Mouse (Mus musculus) frontal cortex, adult (tissue): ENCODE measurements around the gene Frmpd2.
"Not testable (repeated sequence)": the region's sequence is repeated elsewhere in the genome, so short reads cannot be mapped to it uniquely, and the experiment has no call there.

Experiments
- ATAC-seq: cut with Nextera tagmentation; 2 replicates; pipeline ENCODE4 v1.9.2; 2017; ENCODE audit warnings: mild to moderate bottlenecking, moderate library complexity, mixed read lengths; ENCODE audit not compliant: low TSS enrichment

Frmpd2 gene

DNA sequence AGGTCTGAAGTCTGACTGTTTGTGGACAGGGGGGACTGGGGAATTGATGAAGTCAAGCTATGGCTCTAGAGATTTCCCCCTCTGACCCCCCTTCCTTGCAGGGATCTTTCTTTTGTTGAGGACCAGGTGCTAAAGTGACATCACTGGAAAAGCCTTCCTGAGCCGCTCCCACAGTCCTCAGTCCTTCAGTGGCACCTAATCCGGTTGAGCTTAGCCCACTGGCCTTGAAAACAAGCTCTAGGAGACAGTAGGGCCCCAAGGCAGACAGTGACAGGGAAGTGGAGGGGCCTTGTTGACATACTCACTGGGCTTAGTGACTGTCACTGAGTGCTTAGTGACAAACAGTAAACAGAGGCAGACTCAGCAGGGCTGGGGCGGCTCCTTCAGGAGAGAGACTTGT, at the start of gene Frmpd2:
Frmpd2 (plus strand) TSS at position 366 of the 400 bp plus-strand sequence.
- no peak for ATAC-seq

DNA sequence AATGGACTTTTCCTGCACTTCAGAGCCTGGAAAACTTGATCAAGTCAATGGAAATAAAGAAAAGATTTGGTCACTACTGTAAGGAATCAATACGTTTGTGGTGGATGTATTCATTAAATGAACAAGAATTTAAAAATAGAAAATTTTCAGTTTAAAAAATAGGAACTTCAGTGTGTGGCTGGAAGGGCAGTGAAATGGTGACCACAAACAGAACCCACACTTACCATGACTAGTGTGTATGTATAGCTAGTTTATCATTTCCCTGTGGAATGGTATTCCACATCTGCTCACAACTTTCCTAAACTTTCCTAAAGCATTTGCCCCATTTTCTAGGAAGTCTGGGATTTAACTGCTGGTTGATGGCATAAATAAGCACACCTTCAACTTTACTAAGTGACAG, 48.5 kb upstream of the Frmpd2 start:
- ATAC-seq: no peak

DNA sequence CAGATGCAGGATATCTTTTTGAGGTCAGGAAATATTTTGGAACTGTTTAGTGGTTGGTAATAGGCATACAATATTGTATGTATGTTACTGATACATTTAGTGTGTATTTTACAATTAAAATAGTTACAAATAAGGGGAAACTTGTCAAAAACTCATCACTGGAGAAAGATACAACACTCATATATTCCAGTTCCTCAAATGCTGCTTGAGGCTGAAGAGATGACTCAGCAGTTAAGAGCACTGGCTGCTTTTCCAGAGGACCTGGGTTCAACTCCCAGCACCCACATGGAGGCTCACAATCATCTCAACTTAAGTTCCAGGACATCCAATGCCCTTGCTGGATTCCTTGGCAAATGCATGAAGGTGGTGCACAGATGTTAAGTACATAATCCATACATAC, 47.4 kb upstream of the Frmpd2 start:
- no peak for ATAC-seq

DNA sequence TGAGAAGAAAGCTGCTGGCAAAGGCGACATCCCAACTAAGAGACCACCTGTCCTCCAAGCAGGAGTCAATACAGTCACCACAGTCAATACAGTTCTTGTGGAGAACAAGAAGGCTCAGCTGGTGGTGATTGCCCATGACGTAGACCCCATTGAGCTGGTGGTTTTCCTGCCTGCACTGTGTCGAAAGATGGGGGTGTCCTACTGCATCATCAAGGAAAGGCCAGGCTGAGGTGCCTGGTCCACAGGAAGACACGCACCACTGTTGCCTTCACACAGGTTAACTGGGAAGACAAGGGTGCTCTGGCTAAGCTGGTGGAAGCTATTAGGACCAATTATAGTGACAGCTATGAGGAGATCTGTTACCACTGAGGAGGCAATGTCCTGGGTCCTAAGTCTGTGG, 39.0 kb upstream of the Frmpd2 start:
- ATAC-seq: not testable (repeated sequence)

DNA sequence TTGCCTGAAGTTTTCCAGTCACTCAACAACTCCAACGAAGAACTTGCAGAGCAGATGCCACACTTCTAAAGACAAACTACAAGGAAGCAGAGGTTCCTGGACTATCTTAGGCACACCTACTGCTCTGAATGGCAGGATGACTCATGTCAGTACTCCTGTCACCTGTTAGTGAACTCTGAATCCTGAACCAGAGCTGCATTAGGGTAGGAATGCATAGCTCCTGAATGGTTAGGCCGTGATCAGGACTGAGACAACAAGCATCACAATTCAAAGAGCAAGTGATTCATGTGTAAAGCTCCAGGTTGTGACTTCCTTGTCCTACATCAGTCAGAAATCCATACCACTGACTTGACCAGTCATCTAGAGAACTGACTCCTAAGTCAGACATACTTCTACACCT, 27.7 kb upstream of the Frmpd2 start:
- ATAC-seq: no peak

DNA sequence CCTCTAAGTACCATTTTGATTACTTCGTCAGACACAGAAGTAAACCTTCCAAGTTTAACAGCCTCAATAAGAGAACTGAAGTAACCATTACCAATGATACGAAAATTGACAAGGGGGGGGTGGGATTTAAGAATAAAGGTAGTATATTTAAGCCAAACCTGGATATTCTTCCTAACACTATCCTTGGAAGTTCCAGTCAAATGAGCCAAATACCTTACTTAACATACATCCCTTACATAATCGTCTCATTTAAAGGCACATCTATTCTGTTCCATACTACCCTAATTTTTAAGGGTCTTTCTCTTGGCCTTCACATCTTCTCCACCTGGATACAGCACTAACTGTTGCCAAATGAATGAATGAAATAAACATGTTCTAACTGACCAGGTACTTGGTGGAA, 25.5 kb upstream of the Frmpd2 start:
- no peak for ATAC-seq

DNA sequence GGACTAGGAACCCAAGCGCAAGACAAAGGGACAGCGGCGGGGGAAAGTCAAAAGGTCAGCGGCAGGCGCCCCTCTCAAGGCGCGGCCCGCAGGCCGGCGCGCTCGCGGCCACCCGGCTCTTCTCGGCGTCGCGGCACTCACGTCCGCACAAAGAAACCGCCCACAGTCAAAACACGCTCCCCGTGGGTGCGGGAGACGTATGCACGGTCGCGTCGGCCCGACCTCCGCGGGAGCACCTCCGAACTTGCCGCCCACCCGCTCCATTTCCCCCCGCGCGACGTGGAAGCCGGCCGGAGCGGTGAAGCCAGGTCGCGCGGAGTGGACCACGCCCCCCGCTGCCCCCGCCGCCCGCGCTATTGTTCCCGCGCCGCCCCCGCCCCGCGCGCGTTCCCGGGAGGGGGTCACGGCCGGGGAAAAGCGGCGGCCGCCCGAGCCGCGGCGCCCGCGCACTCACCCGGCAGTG, 24.9 kb upstream of the Frmpd2 start:
- peak; percentile 44 for ATAC-seq

DNA sequence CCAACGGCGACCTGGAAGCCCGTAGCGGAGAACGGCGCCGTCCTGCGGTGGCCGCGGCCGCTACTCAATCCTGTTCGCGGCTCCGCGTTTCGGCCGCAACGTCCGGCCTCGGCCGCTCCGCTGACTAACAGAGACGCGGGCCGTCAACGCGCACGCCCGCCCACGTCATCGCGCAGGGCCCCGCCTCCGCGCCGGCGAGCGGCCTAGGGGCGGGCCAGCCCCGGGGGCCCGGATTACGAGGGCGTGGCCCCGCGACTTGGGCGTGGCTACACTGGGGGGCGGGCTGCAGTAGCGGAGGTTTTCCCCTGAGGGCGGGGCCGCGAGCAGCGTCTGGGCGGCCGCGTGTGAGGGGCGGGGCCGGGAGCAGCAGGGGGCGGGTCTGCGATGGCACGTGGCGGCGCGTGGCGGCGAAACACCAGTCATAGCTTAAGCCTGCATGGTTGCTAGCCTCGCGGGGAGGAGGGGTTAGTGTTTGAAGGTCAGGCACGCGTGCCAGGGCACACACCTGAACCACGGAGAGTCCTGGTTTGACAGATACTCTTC, 24.4 kb upstream of the Frmpd2 start, which contains the start of gene Mapk8:
Mapk8 (minus strand) TSS at position 132 of the 543 bp plus-strand sequence.
- ATAC-seq: peak; percentile 82

DNA sequence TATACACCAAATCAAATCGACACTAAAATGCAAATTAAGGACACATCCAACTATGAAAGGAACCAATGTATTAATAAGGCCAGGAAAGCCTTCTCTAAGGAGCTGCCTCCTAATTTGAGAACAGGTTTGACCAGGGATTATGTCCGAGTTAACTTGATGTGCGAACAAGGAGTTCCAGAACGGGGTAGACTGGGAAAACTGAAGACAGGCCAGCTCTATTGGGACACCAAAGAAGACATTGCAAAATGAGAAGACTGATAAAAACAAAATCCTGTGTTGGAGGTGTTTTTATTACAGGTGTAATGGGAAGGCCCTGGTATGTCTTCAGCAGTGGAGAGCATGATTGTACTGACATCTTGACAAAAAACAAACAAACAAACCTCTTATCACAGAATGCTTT, 23.2 kb upstream of the Frmpd2 start:
- ATAC-seq: no peak

DNA sequence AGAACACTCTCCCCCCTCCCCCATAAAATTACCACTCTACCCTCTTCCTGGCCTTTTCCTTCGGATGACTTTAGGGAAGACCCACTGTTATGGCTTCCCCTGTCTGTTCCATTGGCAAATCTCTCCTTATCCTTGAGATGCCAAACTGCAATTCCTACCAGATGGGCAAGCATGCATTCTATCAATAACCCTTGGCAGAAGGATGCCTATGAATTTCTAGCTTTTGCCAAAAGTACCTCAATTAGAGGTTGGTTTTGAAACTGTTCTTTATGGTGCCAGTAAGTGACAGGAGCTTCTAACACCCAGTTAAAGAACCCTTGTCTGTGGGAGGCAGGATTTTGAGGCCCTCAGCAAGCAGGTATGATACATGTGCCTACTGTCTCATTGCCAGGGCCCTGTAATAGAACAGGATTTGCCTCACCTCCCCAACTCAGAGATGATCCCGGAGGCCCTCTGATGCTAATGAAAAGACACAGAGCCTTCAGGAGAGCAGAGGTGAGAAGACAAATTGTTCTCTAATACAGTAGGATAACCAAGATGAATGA, 22.1 kb upstream of the Frmpd2 start:
- no peak; the same call in 1 of the 2 replicates for ATAC-seq

DNA sequence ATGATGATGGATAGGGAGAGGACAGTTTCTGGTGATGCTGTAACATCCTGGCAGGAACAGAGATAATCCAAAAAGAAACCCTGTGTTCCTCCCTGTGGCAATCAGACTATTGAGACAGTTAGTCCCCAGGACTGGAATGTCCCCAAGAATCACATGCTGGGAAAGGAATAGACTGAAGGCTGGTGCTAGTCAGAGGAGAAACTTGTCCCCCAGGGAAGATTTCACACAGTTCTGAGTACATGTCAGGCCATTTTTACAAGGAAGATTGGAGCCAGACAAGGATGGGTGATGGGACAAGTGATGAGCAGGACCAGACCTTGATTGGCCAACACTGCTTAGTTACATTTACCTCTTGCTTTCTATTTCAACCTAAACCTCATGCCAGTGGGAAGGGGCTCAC, 21.2 kb upstream of the Frmpd2 start:
- no peak for ATAC-seq

DNA sequence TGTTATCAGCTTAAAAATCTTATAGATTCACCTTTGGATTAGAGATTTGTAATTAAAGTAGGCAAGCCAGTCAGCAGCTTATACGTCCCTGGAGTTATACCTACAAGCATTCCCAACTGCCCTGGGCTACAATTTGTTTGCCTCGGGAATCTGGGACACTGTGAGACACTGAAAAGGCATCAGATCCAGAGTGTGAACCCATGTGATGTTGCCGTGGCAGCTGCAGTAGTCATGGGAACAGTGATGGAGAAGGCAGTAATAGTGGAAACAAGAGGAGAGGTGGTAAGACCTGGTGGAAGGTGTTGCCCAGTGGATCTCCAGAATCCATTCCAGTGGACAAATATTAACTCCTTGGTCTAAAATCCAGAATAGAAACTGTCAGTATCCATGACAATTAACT, 7.8 kb upstream of the Frmpd2 start:
- no peak for ATAC-seq

DNA sequence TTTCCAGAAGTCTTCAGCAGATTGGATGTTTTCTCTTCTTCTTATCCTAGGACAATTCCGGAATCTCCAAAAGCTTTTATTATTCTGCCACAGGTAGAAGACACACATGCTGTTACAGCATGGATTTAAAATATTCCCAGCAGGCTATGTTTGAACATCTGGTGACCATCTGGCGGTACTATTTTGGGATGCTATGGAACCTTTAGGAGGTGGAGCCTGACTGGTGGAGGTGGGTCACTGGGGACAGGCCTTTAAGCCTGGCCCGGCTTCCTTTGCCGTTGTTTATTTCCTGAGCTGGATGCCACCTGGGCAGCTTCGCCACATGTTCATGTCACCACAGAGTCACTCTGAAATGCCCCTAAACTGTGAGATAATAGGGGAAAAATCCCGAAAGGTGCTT, 3.7 kb upstream of the Frmpd2 start:
- no peak for ATAC-seq

DNA sequence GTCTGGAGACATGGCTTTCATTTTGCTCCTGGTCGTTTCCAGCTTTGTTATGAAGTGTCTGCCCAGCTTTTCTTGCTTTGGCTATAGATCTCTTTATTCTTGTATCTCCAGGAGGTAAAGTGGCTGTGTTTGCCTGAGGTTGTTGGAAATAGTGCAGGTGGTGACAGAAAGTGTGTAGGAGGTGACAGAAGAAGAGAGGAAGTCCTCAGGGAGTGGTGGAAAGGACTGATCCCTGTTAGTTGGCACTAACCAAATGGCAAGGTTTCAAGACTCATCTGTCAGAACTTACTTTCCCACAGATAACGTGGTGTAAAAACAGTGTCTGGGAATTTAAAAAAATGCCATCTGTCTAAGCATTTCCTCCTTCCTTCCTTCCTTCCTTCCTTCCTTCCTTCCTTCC, 3.0 kb downstream of the Frmpd2 start:
- peak; percentile 87 for ATAC-seq

DNA sequence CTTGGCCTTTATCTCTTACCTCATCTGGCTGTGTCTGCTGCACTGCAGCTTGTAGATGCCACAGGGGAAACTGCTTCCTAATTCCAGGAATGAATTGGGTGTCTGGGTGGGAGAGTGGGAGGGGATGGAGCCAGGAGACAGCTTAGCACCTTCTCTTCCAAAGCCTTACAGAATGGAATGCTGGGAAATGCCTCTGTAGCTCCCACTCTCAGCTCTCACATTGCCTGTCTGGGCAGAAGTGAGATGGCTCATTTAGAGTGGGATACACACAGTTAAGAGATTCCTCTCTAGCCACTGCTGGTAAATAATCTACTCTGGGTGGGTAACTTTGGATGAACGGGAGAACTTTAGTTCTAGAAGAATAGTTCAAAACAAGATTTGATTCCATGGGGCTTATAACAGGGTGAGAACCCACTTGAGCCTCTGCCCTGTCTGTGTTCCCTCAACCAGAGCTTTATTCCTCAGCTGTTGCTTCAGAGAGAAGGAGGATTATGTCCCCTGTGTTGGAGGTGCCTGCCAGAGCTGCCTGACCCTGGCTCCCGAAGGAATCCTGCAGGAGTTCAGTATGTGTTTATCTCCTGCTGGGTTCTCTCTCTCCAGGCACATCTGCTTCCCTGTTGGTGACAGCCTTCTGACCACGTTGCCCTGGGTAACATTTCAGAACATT, 4.7 kb downstream of the Frmpd2 start:
- peak; percentile 62 for ATAC-seq

DNA sequence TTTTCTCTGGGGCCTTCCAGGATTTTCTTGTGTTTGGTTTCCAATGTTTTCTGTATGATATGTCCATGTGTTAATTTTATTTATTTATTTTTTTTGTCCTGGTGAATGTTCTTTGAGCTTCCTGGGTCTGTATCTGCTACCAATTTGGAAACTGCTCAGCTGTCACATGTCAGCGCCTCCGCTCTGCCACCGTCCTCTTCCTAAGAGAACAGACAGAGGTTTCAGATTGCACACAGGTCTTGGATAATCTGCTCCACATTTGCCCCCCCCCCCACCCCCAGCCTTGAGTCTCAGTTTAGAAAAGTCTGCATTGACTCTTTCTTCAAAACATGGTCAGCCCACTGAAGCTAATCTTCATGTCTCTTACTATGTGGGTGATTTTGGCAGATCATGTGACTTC, 10.5 kb downstream of the Frmpd2 start:
- ATAC-seq: no peak

DNA sequence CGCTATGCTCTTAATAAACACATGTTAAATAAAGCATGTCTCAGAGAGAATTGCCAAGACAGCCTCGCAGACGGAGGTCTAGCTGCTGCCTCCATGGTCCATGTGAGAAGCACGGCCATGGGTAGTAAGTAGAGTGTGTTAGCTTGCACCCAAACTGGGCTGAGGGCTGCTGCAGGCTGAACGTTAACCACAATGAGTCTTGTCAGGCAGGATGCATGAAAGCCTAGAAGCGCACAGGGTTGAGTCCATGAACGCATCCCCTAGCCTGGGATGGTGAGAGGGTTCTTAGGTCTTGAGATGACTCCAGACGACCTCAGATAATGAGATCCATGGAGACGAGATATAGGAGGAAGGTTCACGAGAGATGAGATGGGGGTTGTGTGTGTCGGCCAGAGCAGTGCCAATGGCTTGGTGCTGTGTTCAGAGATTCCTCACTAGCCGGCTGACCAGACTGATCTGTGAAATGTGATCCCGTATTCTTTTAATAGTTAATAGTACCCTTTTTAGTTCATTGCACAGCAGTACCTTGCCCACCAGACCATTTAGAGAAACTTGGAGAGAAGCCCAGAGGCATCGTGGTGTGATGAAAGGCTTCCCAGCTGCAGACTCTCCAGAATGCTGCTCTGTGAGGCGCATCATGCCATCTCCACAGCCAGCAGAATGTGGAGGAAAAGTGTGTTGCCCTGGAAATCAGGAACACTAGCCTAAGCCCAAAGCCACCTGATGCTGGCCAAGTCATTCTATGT, 16.5 kb downstream of the Frmpd2 start:
- no peak for ATAC-seq

DNA sequence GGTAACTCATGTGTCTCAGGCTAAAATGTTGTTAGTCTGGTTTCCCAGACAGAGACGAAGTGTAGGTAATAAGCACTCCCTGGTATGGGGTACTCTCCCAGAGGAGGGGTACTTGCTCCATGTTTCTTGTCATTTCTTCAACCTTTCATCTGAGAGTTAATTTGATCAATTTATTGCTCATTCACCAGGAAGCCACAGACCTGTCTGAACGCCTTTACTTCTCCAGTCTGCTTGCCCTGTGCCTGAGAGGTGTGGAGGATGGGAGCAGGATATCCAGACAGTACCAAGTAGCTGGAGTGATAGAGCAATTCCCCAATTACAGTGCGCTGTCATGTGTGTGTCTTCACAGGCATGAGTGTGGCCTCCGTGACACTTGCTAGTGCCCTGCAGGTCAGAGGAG, 23.7 kb downstream of the Frmpd2 start:
- ATAC-seq: no peak

DNA sequence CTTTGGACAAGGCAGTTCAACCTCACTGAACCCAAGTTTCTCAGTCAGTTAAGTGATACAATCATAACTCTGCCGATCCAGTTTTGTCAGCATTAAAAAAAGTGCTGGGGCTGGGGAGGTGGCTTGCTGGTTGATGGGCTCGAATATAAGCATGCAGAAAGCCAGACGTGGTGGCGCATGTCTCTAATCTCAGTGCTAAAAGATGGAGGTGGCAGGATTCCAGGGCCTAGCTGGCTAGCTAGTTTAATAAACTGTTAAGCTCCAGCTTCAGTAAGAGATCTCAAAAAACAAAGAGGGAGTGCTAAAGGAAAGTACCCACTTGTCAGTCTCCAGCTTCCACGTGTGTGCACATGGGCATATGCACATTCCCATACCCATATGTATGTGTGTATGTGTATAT, 25.9 kb downstream of the Frmpd2 start:
- no peak; the same call in 1 of the 2 replicates for ATAC-seq

DNA sequence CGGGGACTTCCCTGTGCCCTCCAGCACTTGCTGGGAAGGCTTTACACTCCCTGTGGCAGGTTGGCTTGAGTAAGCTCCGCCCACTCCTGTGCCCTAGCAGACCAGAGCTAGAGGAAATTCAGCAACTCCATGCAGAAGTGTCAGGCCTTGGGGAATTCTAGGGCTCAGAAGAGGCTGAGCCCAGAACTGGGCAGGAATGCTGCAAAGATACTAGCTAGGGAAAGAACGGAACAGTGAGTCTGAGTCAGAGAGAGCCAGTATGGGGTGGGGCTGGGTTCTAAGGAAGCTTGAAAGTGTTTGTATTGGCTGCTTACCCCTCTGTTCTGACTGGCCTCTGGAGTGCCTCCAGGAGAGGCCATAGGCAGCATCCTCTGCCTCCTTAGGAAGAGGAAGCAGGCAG, 27.4 kb downstream of the Frmpd2 start:
- ATAC-seq: no peak

DNA sequence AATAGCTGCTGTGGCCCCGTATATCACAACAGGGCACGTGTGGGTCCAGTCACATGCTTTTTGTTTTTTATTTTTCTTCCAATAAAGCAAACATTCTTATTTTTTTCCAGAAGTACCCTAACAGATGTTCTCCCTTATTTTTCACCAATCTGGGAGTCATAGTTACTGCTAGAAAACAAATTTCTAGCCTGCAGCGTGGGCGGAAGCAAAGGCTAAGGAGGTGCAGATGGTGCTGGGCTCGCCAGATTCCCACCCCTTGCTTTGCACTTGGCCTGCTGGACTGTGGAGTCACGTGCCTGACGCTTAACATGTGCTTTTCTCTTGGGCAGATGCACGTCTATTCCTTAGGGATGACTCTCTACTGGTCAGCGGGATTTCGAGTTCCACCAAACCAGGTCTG, 29.1 kb downstream of the Frmpd2 start:
- no peak for ATAC-seq

DNA sequence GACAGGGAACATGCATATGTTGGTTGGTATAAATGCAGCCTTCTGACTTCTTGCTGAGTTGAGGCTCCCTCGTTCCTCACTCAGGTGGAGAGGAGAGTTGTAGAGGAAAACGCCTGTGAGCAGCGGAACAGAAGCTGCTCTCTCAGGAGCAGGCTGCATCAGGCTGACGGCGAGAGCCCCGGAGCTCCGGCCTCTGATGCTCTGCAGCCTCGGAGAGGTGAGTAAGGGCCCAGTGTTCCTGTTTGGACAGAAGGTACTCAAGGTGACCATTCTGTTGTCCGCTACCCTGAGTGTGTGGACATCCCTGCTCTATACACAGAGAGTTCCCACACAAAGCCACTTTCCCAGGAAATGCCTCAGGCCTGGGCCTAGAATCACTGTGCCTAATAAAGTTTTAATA, 31.8 kb downstream of the Frmpd2 start:
- ATAC-seq: no peak

DNA sequence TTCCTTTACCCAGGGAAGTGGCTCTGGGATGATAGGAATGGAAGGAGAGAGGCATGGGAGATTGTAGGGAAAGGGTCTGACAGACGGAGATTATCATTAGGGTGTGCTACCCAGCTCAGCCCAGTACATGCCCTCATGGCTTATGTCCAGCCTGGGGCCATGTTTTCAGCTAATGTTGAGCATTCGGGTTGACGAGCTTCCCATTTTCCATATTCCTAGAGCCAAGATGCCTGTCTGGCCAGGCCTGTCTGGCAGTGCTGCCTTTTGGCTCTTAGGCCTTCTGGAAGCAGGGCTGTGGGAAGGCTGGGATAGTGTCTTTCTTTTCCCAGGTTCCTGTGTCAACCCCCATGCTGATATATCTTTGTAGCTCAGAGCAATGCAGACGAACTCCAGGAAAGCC, 35.2 kb downstream of the Frmpd2 start:
- no peak for ATAC-seq
